Mouse (Mus musculus) heart, adult 10 weeks (tissue): ENCODE measurements around the gene Endog. TPM values are rescaled to one million over a fixed set of nuclear protein-coding genes. Genes with fewer than 3 reads are reported as not detected.

Source experiments
- polyA plus RNA-seq: library from polyadenylated mRNA; stranded (reverse); fragments of 350-450 nt; fragmentation: Illumina TruSeq; extraction: RNeasy Lipid Tissue Mini Kit (QIAGEN cat#74804); gene quantifications from one replicate; pipeline ENCODE4 v1.2.3, GENCODE M21; 2014; ENCODE audit warnings: low read depth, low replicate concordance

The Endog gene
- polyA plus RNA-seq = 74.8 TPM

GRCm38 (mm10) chr2:30171371-30171996, at the start of gene Endog:
Endog (plus strand) TSS chr2:30171493.

DNA sequence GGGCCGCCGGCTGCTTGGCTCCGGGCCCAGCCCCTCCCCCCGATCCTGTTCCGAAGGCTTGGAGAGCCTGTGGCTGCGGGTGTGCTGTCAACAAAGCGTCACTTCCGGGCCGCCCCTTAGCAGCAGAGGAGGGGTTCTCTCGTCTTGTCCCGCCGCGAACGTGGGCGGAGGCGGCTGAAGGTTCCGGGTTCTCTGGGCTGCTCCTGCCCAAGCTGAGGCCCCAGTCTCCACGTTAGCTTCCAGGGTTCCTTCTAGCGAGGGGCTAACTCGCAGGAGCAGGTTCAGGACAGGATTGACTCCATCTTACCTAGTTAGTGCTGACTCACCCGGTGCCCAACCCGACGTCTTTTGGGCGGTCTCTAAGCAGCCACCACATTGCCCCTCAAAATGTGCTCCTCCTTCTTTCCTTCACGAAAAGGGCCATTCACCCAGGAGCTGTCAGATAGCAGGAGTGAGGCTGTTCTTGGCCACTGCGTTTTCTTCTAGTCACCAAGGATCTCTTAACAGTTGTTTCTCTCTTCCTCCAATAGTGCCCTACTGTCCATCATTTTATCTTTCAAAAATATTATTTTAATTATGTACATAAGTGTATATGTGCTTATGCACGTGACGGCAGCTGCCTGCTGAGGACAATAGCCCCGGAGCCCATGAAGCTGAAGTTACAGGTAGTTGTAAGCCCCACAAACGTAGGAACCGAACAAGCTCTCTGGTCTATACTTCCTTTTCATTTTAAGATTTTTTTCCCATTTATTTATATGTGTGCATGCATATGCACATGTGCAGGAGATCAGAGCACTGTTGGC, 46.6 kb upstream of the Endog start, which contains the start of gene Zer1:
Gene Zer1 (minus strand): TSS at position 114 of the 803 bp plus-strand sequence.

DNA sequence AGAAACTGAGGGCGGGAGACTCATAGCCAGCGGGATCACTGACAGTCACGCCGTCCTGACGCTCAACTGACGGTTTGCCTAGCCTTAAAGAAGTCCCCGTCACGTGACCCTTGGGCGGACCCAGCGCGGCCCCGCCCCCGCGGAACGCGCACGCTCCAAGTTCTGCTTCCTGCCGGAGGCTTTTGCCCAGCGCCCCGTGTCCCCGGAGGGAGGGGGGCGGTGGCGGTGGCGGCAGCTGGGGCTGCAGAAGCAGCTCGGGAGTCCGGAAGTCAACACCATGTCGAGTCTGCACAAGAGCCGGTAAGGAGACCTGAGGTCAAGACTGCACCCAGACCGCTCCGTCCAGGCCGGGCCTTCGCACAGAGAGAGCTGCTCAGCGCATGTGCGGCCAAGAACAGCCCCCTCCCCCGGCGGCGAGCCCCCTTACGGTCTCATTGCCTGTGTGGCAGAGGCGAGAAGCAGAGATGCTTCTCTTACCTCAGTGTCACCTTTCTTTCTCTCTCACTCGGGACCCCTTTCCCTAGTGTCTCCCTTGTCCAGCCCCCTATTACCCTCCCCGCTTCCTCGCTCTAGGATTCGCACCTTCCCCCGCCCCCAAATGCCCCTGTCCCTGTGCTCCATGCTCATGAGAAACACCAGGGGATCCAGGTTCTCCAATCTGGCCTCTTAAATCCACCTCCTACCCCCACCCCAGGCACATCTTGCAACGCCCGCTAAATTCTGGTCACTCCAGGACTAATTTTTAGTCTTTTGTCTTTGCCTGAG, 37.5 kb upstream of the Endog start, which contains the start of gene Tbc1d13:
Gene Tbc1d13 (plus strand): TSS at position 134 of the 765 bp plus-strand sequence.

GRCm38 (mm10) chr2:30177700-30178675, 6.7 kb downstream of the Endog start, which contains the start of gene Spout1:
Spout1 (minus strand) TSS chr2:30178459.

GRCm38 (mm10) chr2:30205629-30206357, 34.5 kb downstream of the Endog start, which contains the start of gene Kyat1:
Kyat1 (minus strand) TSS chr2:30205847.

Other genes with a start within 250 kb of the Endog start
- 22.6 TPM for gene Gle1, start 236.1 kb upstream of the Endog start, polyA plus RNA-seq
- gene Sptan1, start 205.9 kb upstream of the Endog start, polyA plus RNA-seq = 151 TPM
- 8.2 TPM for gene Wdr34, start 122.6 kb upstream of the Endog start, polyA plus RNA-seq
- gene Set, start 114.1 kb upstream of the Endog start, polyA plus RNA-seq = 116 TPM
- gene Pkn3, start 93.8 kb upstream of the Endog start, polyA plus RNA-seq = 13.1 TPM
- gene Zdhhc12, start 77.8 kb upstream of the Endog start, polyA plus RNA-seq = 5.9 TPM
- gene Zer1, start 46.9 kb upstream of the Endog start, polyA plus RNA-seq = 29.0 TPM
- gene Tbc1d13, start 37.7 kb upstream of the Endog start, polyA plus RNA-seq = 16.3 TPM
- 9.4 TPM for gene Spout1, start 7.0 kb downstream of the Endog start, polyA plus RNA-seq
- gene Kyat1, start 34.4 kb downstream of the Endog start, polyA plus RNA-seq = 40.3 TPM
- gene Lrrc8a, start 66.2 kb downstream of the Endog start, polyA plus RNA-seq = 24.1 TPM
- 5.9 TPM for gene Gm28035, start 69.1 kb downstream of the Endog start, polyA plus RNA-seq
- 112 TPM for gene Phyhd1, start 94.7 kb downstream of the Endog start, polyA plus RNA-seq
- not detected for gene Gm28038, start 109.5 kb downstream of the Endog start, polyA plus RNA-seq
- gene Dolk, start 114.8 kb downstream of the Endog start, polyA plus RNA-seq = 22.6 TPM
- 13.9 TPM for gene Nup188, start 114.9 kb downstream of the Endog start, polyA plus RNA-seq
- 78.3 TPM for gene Sh3glb2, start 187.8 kb downstream of the Endog start, polyA plus RNA-seq
- 77.6 TPM for gene Miga2, start 192.7 kb downstream of the Endog start, polyA plus RNA-seq
- gene Dolpp1, start 220.8 kb downstream of the Endog start, polyA plus RNA-seq = 9.7 TPM
- gene Crat, start 244.3 kb downstream of the Endog start, polyA plus RNA-seq = 388 TPM
- 72.3 TPM for gene Ptpa, start 244.5 kb downstream of the Endog start, polyA plus RNA-seq